Mouse (Mus musculus): ENCODE measurements at regions not wholly inside any gene's neighbourhood (a gene's known extent, or its start where the extent isn't known, plus 50 kb on each side); places are given as distances from the start of the nearest gene placed in this dataset.

GRCm38 (mm10) chr4:33702028-33702666 lies 222.2 kb upstream of the Cnr1 start:
- no peak for DNase-seq

GRCm38 (mm10) chr4:33705722-33706121 lies 218.7 kb upstream of the Cnr1 start:
- DNase-seq: no peak

GRCm38 (mm10) chr4:33706785-33707184 lies 217.6 kb upstream of the Cnr1 start:
- no peak for DNase-seq

- DNase-seq: no peak
These were observed 207.8 kb upstream of the Cnr1 start for GRCm38 (mm10) chr4:33716475-33717117.

GRCm38 (mm10) chr4:33720972-33721371 lies 203.4 kb upstream of the Cnr1 start:
- DNase-seq: no peak

GRCm38 (mm10) chr4:33721971-33722370 lies 202.4 kb upstream of the Cnr1 start:
- no peak for DNase-seq

GRCm38 (mm10) chr4:33731837-33732236 lies 192.6 kb upstream of the Cnr1 start:
- no peak for DNase-seq

- peak; percentile 42 for DNase-seq
These were observed 189.5 kb upstream of the Cnr1 start for GRCm38 (mm10) chr4:33734923-33735322.

- no peak for DNase-seq
These were observed 188.9 kb upstream of the Cnr1 start for GRCm38 (mm10) chr4:33735442-33735966.

- peak; percentile 54 for DNase-seq
These were observed 188.2 kb upstream of the Cnr1 start for GRCm38 (mm10) chr4:33736061-33736701.

GRCm38 (mm10) chr4:33737337-33737736 lies 187.1 kb upstream of the Cnr1 start:
- DNase-seq: no peak

GRCm38 (mm10) chr4:33737859-33738417 lies 186.5 kb upstream of the Cnr1 start:
- no peak for DNase-seq

GRCm38 (mm10) chr4:33739211-33739904 lies 185.0 kb upstream of the Cnr1 start:
- DNase-seq: no peak

- DNase-seq: no peak
These were observed 183.4 kb upstream of the Cnr1 start for GRCm38 (mm10) chr4:33740982-33741381.

GRCm38 (mm10) chr4:33745180-33745579 lies 179.2 kb upstream of the Cnr1 start:
- no peak for DNase-seq

GRCm38 (mm10) chr4:33747316-33747895 lies 177.0 kb upstream of the Cnr1 start:
- peak; percentile 35 for DNase-seq

GRCm38 (mm10) chr4:33767721-33768120 lies 156.7 kb upstream of the Cnr1 start:
- no peak for DNase-seq

GRCm38 (mm10) chr4:33786027-33786426 lies 138.4 kb upstream of the Cnr1 start:
- no peak for DNase-seq

GRCm38 (mm10) chr4:33786958-33787357 lies 137.4 kb upstream of the Cnr1 start:
- DNase-seq: no peak

GRCm38 (mm10) chr4:33793398-33793797 lies 131.0 kb upstream of the Cnr1 start:
- DNase-seq: no peak

- no peak for DNase-seq
These were observed 128.9 kb upstream of the Cnr1 start for GRCm38 (mm10) chr4:33795461-33795860.

- no peak for DNase-seq
These were observed 126.4 kb upstream of the Cnr1 start for GRCm38 (mm10) chr4:33797964-33798363.

GRCm38 (mm10) chr4:33798654-33799053 lies 125.7 kb upstream of the Cnr1 start:
- DNase-seq: no peak

Data from lung, postnatal 14 days (tissue).